Comparison of ENCODE assay signal across 10 mouse cellular contexts in the genomic region with DNA sequence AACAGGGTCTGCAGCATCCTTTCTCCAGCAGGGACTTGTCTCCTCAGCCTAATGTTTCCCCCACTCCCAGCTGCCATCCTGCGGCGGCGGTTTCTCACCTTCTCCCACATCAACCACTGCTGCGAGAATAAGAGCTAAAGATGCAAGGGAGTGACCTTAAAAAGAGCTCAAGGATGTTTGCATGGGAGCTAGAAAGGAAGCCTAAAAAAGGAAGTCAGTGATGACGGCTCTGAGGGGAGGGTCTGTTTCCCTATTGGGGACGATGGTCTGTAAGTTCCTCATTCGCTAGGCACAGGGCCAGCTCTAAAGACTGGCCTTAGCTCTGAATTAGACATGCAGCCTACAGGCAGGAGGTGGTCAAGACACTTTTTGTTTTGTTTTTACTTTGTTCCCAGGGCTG. TPM values are rescaled to one million over a fixed set of nuclear protein-coding genes. Genes with fewer than 3 reads are reported as not detected.
DNase-seq lines count a peak whose midpoint lies in the region; ATAC-seq lines count a peak whose summit lies in the region.
"Had no signal": no experiment of that assay in that cellular context is flagged by ENCODE, and none has a peak within 500 bp of the region (broad histone marks: within the 10 kb centered on the region; RNA-seq: fewer than 3 reads in every experiment).

No protein-coding gene starts in this region.

- H3K27ac ChIP-seq in forebrain, embryonic 14.5 days (ENCODE audit: low read depth, low read length), result no peak overlapping the region
- no peak overlapping the region for H3K27ac ChIP-seq in forebrain, embryonic 11.5 days (ENCODE audit: low read depth, low read length)
- H3K27ac ChIP-seq: hindbrain, embryonic 15.5 days; neural tube, embryonic 12.5 days had no signal

- no peak overlapping the region for H3K9ac ChIP-seq in forebrain, embryonic 14.5 days (ENCODE audit: low read length)
- H3K9ac ChIP-seq in forebrain, embryonic 11.5 days (ENCODE audit: low read length), result no peak overlapping the region
- H3K9ac ChIP-seq: hindbrain, embryonic 15.5 days; neural tube, embryonic 12.5 days had no signal

- H3K4me2 ChIP-seq in forebrain, embryonic 14.5 days (ENCODE audit: low read length), result no peak overlapping the region
- no peak overlapping the region for H3K4me2 ChIP-seq in forebrain, embryonic 11.5 days (ENCODE audit: low read depth, low read length, severe bottlenecking)

- H3K4me3 ChIP-seq in forebrain, embryonic 14.5 days (ENCODE audit: low read depth, low read length), result no peak overlapping the region
- H3K4me3 ChIP-seq in forebrain, embryonic 11.5 days (ENCODE audit: low read depth, low read length), result no peak overlapping the region
- H3K4me3 ChIP-seq: neural tube, embryonic 12.5 days had no signal

- H3K9me3 ChIP-seq in forebrain, embryonic 14.5 days (replicated peaks; ENCODE audit: control insufficient read depth, low read length), result no peaks in the 10 kb centered on the region
- no peaks in the 10 kb centered on the region for H3K9me3 ChIP-seq in forebrain, embryonic 11.5 days (ENCODE audit: control insufficient read depth, low read length)
- H3K9me3 ChIP-seq: hindbrain, embryonic 15.5 days; neural tube, embryonic 12.5 days had no signal

- DNase-seq in forebrain, embryonic 14.5 days (ENCODE audit: low spot score), result peak; percentile 20
- DNase-seq in forebrain, embryonic 11.5 days (ENCODE audit: low spot score), result no peak
- peak; percentile 64 for DNase-seq in 3134 (ENCODE audit: extremely low read depth, insufficient read length, low spot score)
- peak; percentile 14 for DNase-seq in adrenal gland, postnatal 25 days
- peak; percentile 6 for DNase-seq in heart, postnatal 25 days (ENCODE audit: low spot score)
- DNase-seq in embryo, embryonic 9.5 days (ENCODE audit: extremely low spot score), result no peak

- ATAC-seq in forebrain, embryonic 14.5 days, result no peak
- ATAC-seq in forebrain, embryonic 11.5 days (replicated peaks; ENCODE audit: low FRiP score), result no peak
- peak; percentile 75 for ATAC-seq in megakaryocyte progenitor cell, adult 5-6 weeks (replicated peaks; ENCODE audit: poor library complexity)
- no peak for ATAC-seq in cerebellum, adult (ENCODE audit: insufficient number of reproducible peaks, low FRiP score, low TSS enrichment)

- H3K4me1 ChIP-seq in forebrain, embryonic 14.5 days (ENCODE audit: control insufficient read depth, insufficient read depth, low read length), result no peaks in the 10 kb centered on the region
- H3K4me1 ChIP-seq in forebrain, embryonic 11.5 days (replicated peaks; ENCODE audit: control insufficient read depth, insufficient read depth, low read length), result no peaks in the 10 kb centered on the region
- H3K4me1 ChIP-seq: neural tube, embryonic 12.5 days had no signal

- H3K36me3 ChIP-seq in forebrain, embryonic 14.5 days (ENCODE audit: control insufficient read depth, insufficient read depth, low read length), result no peaks in the 10 kb centered on the region
- H3K36me3 ChIP-seq in forebrain, embryonic 11.5 days (ENCODE audit: control insufficient read depth, insufficient read depth, low read length), result no peaks in the 10 kb centered on the region
- H3K36me3 ChIP-seq: hindbrain, embryonic 15.5 days; neural tube, embryonic 12.5 days had no signal

- intact Hi-C loops in heart, postnatal 25 days (cut with DNase I), result loop anchor here (10.0 kb wide), 1 partner anchor 110 kb away; no protein-coding TSS in a partner anchor

- H3K27me3 ChIP-seq in forebrain, embryonic 14.5 days (replicated peaks; ENCODE audit: control insufficient read depth, insufficient read depth, low read length), result no peaks in the 10 kb centered on the region
- no peaks in the 10 kb centered on the region for H3K27me3 ChIP-seq in forebrain, embryonic 11.5 days (ENCODE audit: control insufficient read depth, insufficient read depth, low read length)
- H3K27me3 ChIP-seq: hindbrain, embryonic 15.5 days; neural tube, embryonic 12.5 days had no signal

- WGBS in forebrain, embryonic 14.5 days, result 71% methylated on average over 7 of the region's 7 CpGs
- 76% methylated on average over 7 of the region's 7 CpGs for WGBS in forebrain, embryonic 11.5 days

RNA-seq across cellular contexts. Expression of gene Slc25a43, which starts 1.3 kb away (rescaled TPM):
- polyA plus RNA-seq in forebrain, embryonic 14.5 days (2014; fragmentation: Nextera tagmentation; extraction: Ambion mirVana), result 0.40 and 0.51 TPM in 2 replicates
- 0.57 and 0.68 TPM in 2 replicates for polyA plus RNA-seq in forebrain, embryonic 11.5 days (2014; fragmentation: Nextera tagmentation; extraction: Ambion mirVana)
- total RNA-seq in adrenal gland, postnatal 25 days (2021), result 1.7 and 2.0 TPM in 2 replicates
- total RNA-seq in heart, postnatal 25 days (2021), result not detected
- 3.1 and 3.2 TPM in 2 replicates for total RNA-seq in megakaryocyte progenitor cell, adult 5-6 weeks (2015)
- 0.74 and 1.8 TPM in 2 replicates for total RNA-seq in megakaryocyte progenitor cell, adult 5-6 weeks (2017)

RNA-seq across cellular contexts. Expression of gene Slc25a5, which starts 50.7 kb away (rescaled TPM):
- polyA plus RNA-seq in forebrain, embryonic 14.5 days (2014; fragmentation: Nextera tagmentation; extraction: Ambion mirVana), result 589 and 711 TPM in 2 replicates
- 819 and 859 TPM in 2 replicates for polyA plus RNA-seq in forebrain, embryonic 11.5 days (2014; fragmentation: Nextera tagmentation; extraction: Ambion mirVana)
- total RNA-seq in adrenal gland, postnatal 25 days (2021), result 414 and 427 TPM in 2 replicates
- 100 to 1,000 TPM; 473 to 488 TPM for total RNA-seq in heart, postnatal 25 days (2021)
- total RNA-seq in megakaryocyte progenitor cell, adult 5-6 weeks (2015), result 1,266 and 1,295 TPM in 2 replicates
- total RNA-seq in megakaryocyte progenitor cell, adult 5-6 weeks (2017), result 902 and 1,027 TPM in 2 replicates

Comparison
In these comparisons a context has a peak if more than half of its experiments do, and no peak if none do; other contexts are left out.
1. DNase-seq: peak in forebrain, embryonic 14.5 days (single experiment), 3134 (single experiment), adrenal gland, postnatal 25 days (single experiment) and heart, postnatal 25 days (single experiment); none in forebrain, embryonic 11.5 days (single experiment) and embryo, embryonic 9.5 days (single experiment).